Mouse (Mus musculus): ENCODE results near the gene Abtb1. TPM values are rescaled to one million over a fixed set of nuclear protein-coding genes. Genes with fewer than 3 reads are reported as not detected.

Gene Abtb1
- polyA plus RNA-seq, 1 experiment from 2014 or later, result 40.7 TPM

GRCm38 (mm10) chr6:88828206-88829009 lies 13.4 kb downstream of the Abtb1 start:
- 76% methylated on average over 15 of the region's 15 CpGs for WGBS
- Histone ChIP-seq H3K9ac (replicated peaks; ENCODE audit: low read depth, low read length) (no peak overlapping the region), H3K4me3 (ENCODE audit: low read depth, low read length) (no peak overlapping the region), H3K4me1 (ENCODE audit: control insufficient read depth, insufficient read depth, low read length) (peaks cover 8% of the 10 kb centered on the region; the same call in 1 of the 2 replicates), H3K27me3 (ENCODE audit: control insufficient read depth, insufficient read depth, low read length) (no peaks in the 10 kb centered on the region), H3K4me2 (ENCODE audit: low read depth, low read length) (no peak overlapping the region), H3K27ac (ENCODE audit: low read depth, low read length) (no peak overlapping the region), H3K9me3 (ENCODE audit: control insufficient read depth, low read length) (no peaks in the 10 kb centered on the region), H3K36me3 (ENCODE audit: control insufficient read depth, insufficient read depth, low read length) (no peaks in the 10 kb centered on the region)
- no peak for ATAC-seq (ENCODE audit: low read depth)

GRCm38 (mm10) chr6:88827395-88828205 lies 14.2 kb downstream of the Abtb1 start:
- 62% methylated on average over 13 of the region's 13 CpGs for WGBS
- ATAC-seq (ENCODE audit: low read depth), result no peak
- no peak overlapping the region for H3K9ac ChIP-seq (replicated peaks; ENCODE audit: low read depth, low read length)
- no peaks in the 10 kb centered on the region for H3K36me3 ChIP-seq (ENCODE audit: control insufficient read depth, insufficient read depth, low read length)
- no peaks in the 10 kb centered on the region for H3K9me3 ChIP-seq (ENCODE audit: control insufficient read depth, low read length)
- H3K4me1 ChIP-seq (ENCODE audit: control insufficient read depth, insufficient read depth, low read length), result peaks cover 8% of the 10 kb centered on the region; the same call in 1 of the 2 replicates
- H3K27ac ChIP-seq (ENCODE audit: low read depth, low read length), result no peak overlapping the region; the same call in 1 of the 2 replicates
- H3K4me3 ChIP-seq (ENCODE audit: low read depth, low read length), result no peak overlapping the region
- H3K4me2 ChIP-seq (ENCODE audit: low read depth, low read length), result no peak overlapping the region
- H3K27me3 ChIP-seq (ENCODE audit: control insufficient read depth, insufficient read depth, low read length), result no peaks in the 10 kb centered on the region

GRCm38 (mm10) chr6:88826965-88827364 lies 14.8 kb downstream of the Abtb1 start:
- no peaks in the 10 kb centered on the region for H3K36me3 ChIP-seq (ENCODE audit: control insufficient read depth, insufficient read depth, low read length)
- WGBS, result 63% methylated on average over 3 of the region's 3 CpGs
- H3K27me3 ChIP-seq (ENCODE audit: control insufficient read depth, insufficient read depth, low read length), result no peaks in the 10 kb centered on the region
- no peak overlapping the region for H3K4me2 ChIP-seq (ENCODE audit: low read depth, low read length)
- H3K4me3 ChIP-seq (ENCODE audit: low read depth, low read length), result no peak overlapping the region
- peak overlapping the region; percentile 12; the same call in 1 of the 2 replicates for H3K27ac ChIP-seq (ENCODE audit: low read depth, low read length)
- H3K9ac ChIP-seq (replicated peaks; ENCODE audit: low read depth, low read length), result no peak overlapping the region
- H3K4me1 ChIP-seq (ENCODE audit: control insufficient read depth, insufficient read depth, low read length), result peaks cover 8% of the 10 kb centered on the region; the same call in 1 of the 2 replicates
- no peak for ATAC-seq (ENCODE audit: low read depth)
- no peaks in the 10 kb centered on the region for H3K9me3 ChIP-seq (ENCODE audit: control insufficient read depth, low read length)

- peaks cover 8% of the 10 kb centered on the region; the same call in 1 of the 2 replicates for H3K4me1 ChIP-seq (ENCODE audit: control insufficient read depth, insufficient read depth, low read length)
- peak overlapping the region; percentile 12; the same call in 1 of the 2 replicates for H3K27ac ChIP-seq (ENCODE audit: low read depth, low read length)
These were observed 15.2 kb downstream of the Abtb1 start for GRCm38 (mm10) chr6:88826545-88826944.

GRCm38 (mm10) chr6:88826088-88826487 lies 15.7 kb downstream of the Abtb1 start:
- 62% methylated on average over 3 of the region's 3 CpGs for WGBS
- no peaks in the 10 kb centered on the region for H3K27me3 ChIP-seq (ENCODE audit: control insufficient read depth, insufficient read depth, low read length)
- no peak overlapping the region for H3K27ac ChIP-seq (ENCODE audit: low read depth, low read length)
- H3K4me2 ChIP-seq (ENCODE audit: low read depth, low read length), result no peak overlapping the region
- no peak overlapping the region for H3K4me3 ChIP-seq (ENCODE audit: low read depth, low read length)
- no peak for ATAC-seq (ENCODE audit: low read depth)
- H3K9me3 ChIP-seq (ENCODE audit: control insufficient read depth, low read length), result no peaks in the 10 kb centered on the region
- H3K9ac ChIP-seq (replicated peaks; ENCODE audit: low read depth, low read length), result no peak overlapping the region
- H3K36me3 ChIP-seq (ENCODE audit: control insufficient read depth, insufficient read depth, low read length), result no peaks in the 10 kb centered on the region
- peaks cover 6% of the 10 kb centered on the region; the same call in 1 of the 2 replicates for H3K4me1 ChIP-seq (ENCODE audit: control insufficient read depth, insufficient read depth, low read length)

More at GRCm38 (mm10) chr6:88826545-88826944, 15.2 kb downstream of the Abtb1 start:
- Histone ChIP-seq H3K4me2 (ENCODE audit: low read depth, low read length) (no peak overlapping the region), H3K36me3 (ENCODE audit: control insufficient read depth, insufficient read depth, low read length) (no peaks in the 10 kb centered on the region), H3K27me3 (ENCODE audit: control insufficient read depth, insufficient read depth, low read length) (no peaks in the 10 kb centered on the region), H3K9ac (replicated peaks; ENCODE audit: low read depth, low read length) (no peak overlapping the region), H3K4me3 (ENCODE audit: low read depth, low read length) (no peak overlapping the region), H3K9me3 (ENCODE audit: control insufficient read depth, low read length) (no peaks in the 10 kb centered on the region)
- peak; percentile 51; the same call in 1 of the 2 replicates for ATAC-seq (ENCODE audit: low read depth)
- 27% methylated on average over 6 of the region's 6 CpGs for WGBS

- H3K9me3 ChIP-seq (ENCODE audit: control insufficient read depth, low read length), result no peaks in the 10 kb centered on the region
- no peak for ATAC-seq (ENCODE audit: low read depth)
- no peak overlapping the region for H3K9ac ChIP-seq (replicated peaks; ENCODE audit: low read depth, low read length)
- H3K4me3 ChIP-seq (ENCODE audit: low read depth, low read length), result no peak overlapping the region
- H3K4me2 ChIP-seq (ENCODE audit: low read depth, low read length), result no peak overlapping the region
- no peak overlapping the region for H3K27ac ChIP-seq (ENCODE audit: low read depth, low read length)
- H3K4me1 ChIP-seq (ENCODE audit: control insufficient read depth, insufficient read depth, low read length), result peaks cover 6% of the 10 kb centered on the region; the same call in 1 of the 2 replicates
- no peaks in the 10 kb centered on the region for H3K27me3 ChIP-seq (ENCODE audit: control insufficient read depth, insufficient read depth, low read length)
- WGBS, result 64% methylated on average over 7 of the region's 7 CpGs
- H3K36me3 ChIP-seq (ENCODE audit: control insufficient read depth, insufficient read depth, low read length), result no peaks in the 10 kb centered on the region
These were observed 17.6 kb downstream of the Abtb1 start for GRCm38 (mm10) chr6:88824183-88824582.

- whole genome bisulfite sequencing, result 68% methylated on average over 11 of the region's 11 CpGs
- H3K4me2 ChIP-seq (ENCODE audit: low read depth, low read length), result no peak overlapping the region
- no peak overlapping the region for H3K9ac ChIP-seq (replicated peaks; ENCODE audit: low read depth, low read length)
- H3K9me3 ChIP-seq (ENCODE audit: control insufficient read depth, low read length), result no peaks in the 10 kb centered on the region
- no peak overlapping the region for H3K27ac ChIP-seq (ENCODE audit: low read depth, low read length)
- H3K27me3 ChIP-seq (ENCODE audit: control insufficient read depth, insufficient read depth, low read length), result no peaks in the 10 kb centered on the region
- H3K4me3 ChIP-seq (ENCODE audit: low read depth, low read length), result no peak overlapping the region
- no peaks in the 10 kb centered on the region for H3K36me3 ChIP-seq (ENCODE audit: control insufficient read depth, insufficient read depth, low read length)
- H3K4me1 ChIP-seq (ENCODE audit: control insufficient read depth, insufficient read depth, low read length), result peaks cover 3% of the 10 kb centered on the region; the same call in 1 of the 2 replicates
- ATAC-seq (ENCODE audit: low read depth), result no peak
These were observed 19.9 kb downstream of the Abtb1 start for GRCm38 (mm10) chr6:88821901-88822300.

- WGBS, result 97% methylated on average over 6 of the region's 6 CpGs
- Histone ChIP-seq H3K36me3 (ENCODE audit: control insufficient read depth, insufficient read depth, low read length) (no peaks in the 10 kb centered on the region), H3K4me2 (ENCODE audit: low read depth, low read length) (no peak overlapping the region), H3K4me3 (ENCODE audit: low read depth, low read length) (no peak overlapping the region), H3K27me3 (ENCODE audit: control insufficient read depth, insufficient read depth, low read length) (no peaks in the 10 kb centered on the region), H3K27ac (ENCODE audit: low read depth, low read length) (no peak overlapping the region), H3K4me1 (ENCODE audit: control insufficient read depth, insufficient read depth, low read length) (no peaks in the 10 kb centered on the region), H3K9ac (replicated peaks; ENCODE audit: low read depth, low read length) (no peak overlapping the region), H3K9me3 (ENCODE audit: control insufficient read depth, low read length) (no peaks in the 10 kb centered on the region)
- ATAC-seq (ENCODE audit: low read depth), result no peak
These were observed 20.5 kb downstream of the Abtb1 start for GRCm38 (mm10) chr6:88821294-88821693.

- no peak overlapping the region for H3K4me2 ChIP-seq (ENCODE audit: low read depth, low read length)
- H3K27ac ChIP-seq (ENCODE audit: low read depth, low read length), result no peak overlapping the region
- H3K36me3 ChIP-seq (ENCODE audit: control insufficient read depth, insufficient read depth, low read length), result no peaks in the 10 kb centered on the region
- H3K4me1 ChIP-seq (ENCODE audit: control insufficient read depth, insufficient read depth, low read length), result no peaks in the 10 kb centered on the region
- H3K9ac ChIP-seq (replicated peaks; ENCODE audit: low read depth, low read length), result no peak overlapping the region
- no peak for ATAC-seq (ENCODE audit: low read depth)
- no peak overlapping the region for H3K4me3 ChIP-seq (ENCODE audit: low read depth, low read length)
- no peaks in the 10 kb centered on the region for H3K27me3 ChIP-seq (ENCODE audit: control insufficient read depth, insufficient read depth, low read length)
- 65% methylated on average over 3 of the region's 3 CpGs for WGBS
- H3K9me3 ChIP-seq (ENCODE audit: control insufficient read depth, low read length), result no peaks in the 10 kb centered on the region
These were observed 20.9 kb downstream of the Abtb1 start for GRCm38 (mm10) chr6:88820853-88821252.

Data from neural tube, embryonic 14.5 days (tissue).